Mouse (Mus musculus): ENCODE results near the gene Dcaf1.
A peak's percentile ranks its signal among the peaks of the same experiment; 100 is the strongest.

Dcaf1 gene

DNA sequence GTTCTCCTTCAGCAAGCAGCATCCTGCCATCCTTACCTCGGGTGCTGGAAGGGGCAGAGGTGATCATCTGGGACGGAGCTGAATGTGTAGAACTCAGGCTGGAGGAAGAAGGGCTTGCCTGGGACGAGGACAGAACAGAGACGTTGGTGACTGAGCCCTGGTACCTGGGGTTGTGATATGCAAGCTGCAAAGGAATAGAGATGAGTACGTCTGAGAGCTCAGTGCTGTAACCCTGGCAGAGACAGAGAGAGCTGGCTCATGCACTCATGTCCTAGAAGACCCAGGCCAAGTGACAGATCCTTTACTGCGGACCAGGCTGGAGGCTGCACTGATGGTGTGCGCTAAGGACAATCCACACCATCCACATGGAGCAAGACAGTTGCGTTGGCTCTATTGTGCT, 84.9 kb downstream of the Dcaf1 start:
- no peak for DNase-seq (ENCODE audit: low spot score)

- no peak for DNase-seq (ENCODE audit: low spot score)
Observed at GRCm38 (mm10) chr9:106908174-106908573, 86.5 kb downstream of the Dcaf1 start.

GRCm38 (mm10) chr9:106908715-106909114, 87.0 kb downstream of the Dcaf1 start:
- DNase-seq (ENCODE audit: low spot score), result peak; percentile 74

- DNase-seq (ENCODE audit: low spot score), result no peak
Observed at GRCm38 (mm10) chr9:106911624-106912023, 90.0 kb downstream of the Dcaf1 start.

GRCm38 (mm10) chr9:106913759-106914158, 92.1 kb downstream of the Dcaf1 start:
- DNase-seq (ENCODE audit: low spot score), result peak; percentile 58

DNA sequence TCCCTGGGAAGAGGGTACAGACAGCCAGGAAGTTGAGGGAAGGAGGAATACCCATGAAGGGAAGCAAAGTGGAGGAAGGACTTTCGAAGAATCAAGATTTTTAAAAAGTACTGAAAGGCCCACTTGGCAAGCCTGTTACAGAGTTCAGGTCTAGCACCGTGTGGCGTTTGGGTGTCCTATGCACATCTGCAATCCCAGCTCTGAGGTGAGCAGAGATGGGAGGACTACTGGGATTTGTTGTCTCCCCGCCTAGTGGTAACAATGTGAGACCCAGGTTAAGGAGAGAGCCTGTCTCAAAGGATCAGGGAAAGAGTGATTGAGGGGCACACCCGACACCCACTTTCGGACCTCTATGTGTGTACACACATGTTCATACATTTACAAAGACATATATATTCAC, 93.2 kb downstream of the Dcaf1 start:
- no peak for DNase-seq (ENCODE audit: low spot score)
